Mouse (Mus musculus): ENCODE measurements at regions not wholly inside any gene's neighbourhood (a gene's known extent, or its start where the extent isn't known, plus 50 kb on each side); places are given as distances from the start of the nearest gene placed in this dataset.

- no peaks in the 10 kb centered on the region for H3K4me1 ChIP-seq (ENCODE audit: insufficient read depth, low read length)
- WGBS: 78% methylated on average over 4 of the region's 4 CpGs
- H3K4me3 ChIP-seq (ENCODE audit: low read length): no peak overlapping the region
- H3K9me3 ChIP-seq (ENCODE audit: low read length): no peaks in the 10 kb centered on the region
- H3K4me2 ChIP-seq (ENCODE audit: low read depth, low read length): no peak overlapping the region
- no peak for TF ChIP-seq CTCF (IDR thresholded peaks at IDR 0.05; ENCODE audit: low read depth)
- DNase-seq (ENCODE audit: low spot score) (no peak), ATAC-seq (no peak)
- no peak overlapping the region for H3K9ac ChIP-seq (replicated peaks; ENCODE audit: low read length)
- no peaks in the 10 kb centered on the region for H3K36me3 ChIP-seq (ENCODE audit: insufficient read depth, low read length)
- no peak overlapping the region for H3K27ac ChIP-seq
- H3K27me3 ChIP-seq (ENCODE audit: insufficient read depth, low read length): no peaks in the 10 kb centered on the region
Observed at GRCm38 (mm10) chr10:65948587-65948986, 1147.3 kb upstream of the Jmjd1c start.

GRCm38 (mm10) chr10:65962441-65962840, 1133.5 kb upstream of the Jmjd1c start:
- H3K27ac ChIP-seq: no peak overlapping the region
- no peaks in the 10 kb centered on the region for H3K27me3 ChIP-seq (ENCODE audit: insufficient read depth, low read length)
- ATAC-seq (no peak), DNase-seq (ENCODE audit: low spot score) (no peak)
- TF ChIP-seq CTCF (IDR thresholded peaks at IDR 0.05; ENCODE audit: low read depth): no peak
- no peak overlapping the region for H3K4me2 ChIP-seq (ENCODE audit: low read depth, low read length)
- no peak overlapping the region for H3K9ac ChIP-seq (replicated peaks; ENCODE audit: low read length)
- H3K9me3 ChIP-seq (ENCODE audit: low read length): 0 out of 2 replicates have a peak, but pooled peaks cover 3% of the 10 kb centered on the region
- no peak overlapping the region for H3K4me3 ChIP-seq (ENCODE audit: low read length)
- no peaks in the 10 kb centered on the region for H3K4me1 ChIP-seq (ENCODE audit: insufficient read depth, low read length)
- WGBS: 84% methylated on average over 4 of the region's 4 CpGs
- H3K36me3 ChIP-seq (ENCODE audit: insufficient read depth, low read length): no peaks in the 10 kb centered on the region

- no peaks in the 10 kb centered on the region for H3K4me1 ChIP-seq (ENCODE audit: insufficient read depth, low read length)
- DNase-seq (ENCODE audit: low spot score) (no peak), ATAC-seq (no peak)
- no peak overlapping the region for H3K27ac ChIP-seq
- no peak overlapping the region for H3K9ac ChIP-seq (replicated peaks; ENCODE audit: low read length)
- TF ChIP-seq CTCF (IDR thresholded peaks at IDR 0.05; ENCODE audit: low read depth): no peak
- H3K36me3 ChIP-seq (ENCODE audit: insufficient read depth, low read length): no peaks in the 10 kb centered on the region
- no peaks in the 10 kb centered on the region for H3K9me3 ChIP-seq (ENCODE audit: low read length)
- H3K4me3 ChIP-seq (ENCODE audit: low read length): no peak overlapping the region
- H3K4me2 ChIP-seq (ENCODE audit: low read depth, low read length): no peak overlapping the region
- H3K27me3 ChIP-seq (ENCODE audit: insufficient read depth, low read length): no peaks in the 10 kb centered on the region
- WGBS: 98% methylated on average over 1 of the region's 1 CpGs
Observed at GRCm38 (mm10) chr10:65969770-65970169, 1126.2 kb upstream of the Jmjd1c start.
